Mouse (Mus musculus) heart, embryonic 13.5 days (tissue): Measurements from ENCODE around the gene Nfkbia. TPM values are rescaled to one million over a fixed set of nuclear protein-coding genes. Genes with fewer than 3 reads are reported as not detected.
A peak's percentile ranks its signal among the peaks of the same experiment; 100 is the strongest.

ENCODE experiments used
- ATAC-seq: fragments of 200-750 bp; cut with Nextera tagmentation; 2 replicates; pipeline ENCODE4 v1.8.0; 2017; ENCODE audit warnings: moderate TSS enrichment; ENCODE audit not compliant: insufficient number of reproducible peaks, low FRiP score, low TSS enrichment; ENCODE audit errors: extremely low read depth
- H3K27ac ChIP-seq: fragments of 300-500 bp; sonication (generic); replicated peaks from 2 replicates; pipeline ENCODE4 v1.5.1; 2015; ENCODE audit warnings: moderate library complexity, mild to moderate bottlenecking, inconsistent platforms
- H3K27me3 ChIP-seq: fragments of 300-500 bp; sonication (generic); replicated peaks from 2 replicates; pipeline ENCODE4 v1.6.1; 2015; ENCODE audit warnings: mild to moderate bottlenecking, inconsistent platforms
- H3K36me3 ChIP-seq: fragments of 300-500 bp; sonication (generic); 2 replicates; pipeline ENCODE4 v1.6.1; 2015; ENCODE audit warnings: mild to moderate bottlenecking, inconsistent platforms
- H3K4me1 ChIP-seq: fragments of 300-500 bp; sonication (generic); 2 replicates; pipeline ENCODE4 v1.6.1; 2015; ENCODE audit warnings: inconsistent platforms
- H3K4me2 ChIP-seq: fragments of 300-500 bp; sonication (generic); 2 replicates; pipeline ENCODE4 v1.6.1; 2015; ENCODE audit warnings: inconsistent platforms, mild to moderate bottlenecking, moderate library complexity
- H3K4me3 ChIP-seq: fragments of 300-500 bp; sonication (generic); 2 replicates; pipeline ENCODE4 v1.5.1; 2015; ENCODE audit warnings: moderate library complexity, mild to moderate bottlenecking, inconsistent platforms
- H3K9ac ChIP-seq: fragments of 300-500 bp; sonication (generic); 2 replicates; pipeline ENCODE4 v1.6.1; 2015; ENCODE audit warnings: inconsistent platforms, mild to moderate bottlenecking, moderate library complexity
- H3K9me3 ChIP-seq: fragments of 300-500 bp; sonication (generic); 2 replicates; pipeline ENCODE4 v1.6.1; 2016; ENCODE audit warnings: inconsistent platforms
- whole genome bisulfite sequencing: fragments of 180-500 bp; shearing (Covaris S2); methylation state at CpG from one replicate; pipeline ENCODE4 v1.1.7; 2015; ENCODE audit warnings: mixed read lengths; 5-methylcytosine and 5-hydroxymethylcytosine counted together
- polyA plus RNA-seq: library from polyadenylated mRNA; unstranded; fragments of >200 nt; fragmentation: Nextera tagmentation; extraction: Ambion mirVana; gene quantifications from 2 replicates; pipeline ENCODE4 v1.2.1, GENCODE M21; 2015

Nfkbia gene
- polyA plus RNA-seq = 47.0 and 56.0 TPM in 2 replicates

DNA sequence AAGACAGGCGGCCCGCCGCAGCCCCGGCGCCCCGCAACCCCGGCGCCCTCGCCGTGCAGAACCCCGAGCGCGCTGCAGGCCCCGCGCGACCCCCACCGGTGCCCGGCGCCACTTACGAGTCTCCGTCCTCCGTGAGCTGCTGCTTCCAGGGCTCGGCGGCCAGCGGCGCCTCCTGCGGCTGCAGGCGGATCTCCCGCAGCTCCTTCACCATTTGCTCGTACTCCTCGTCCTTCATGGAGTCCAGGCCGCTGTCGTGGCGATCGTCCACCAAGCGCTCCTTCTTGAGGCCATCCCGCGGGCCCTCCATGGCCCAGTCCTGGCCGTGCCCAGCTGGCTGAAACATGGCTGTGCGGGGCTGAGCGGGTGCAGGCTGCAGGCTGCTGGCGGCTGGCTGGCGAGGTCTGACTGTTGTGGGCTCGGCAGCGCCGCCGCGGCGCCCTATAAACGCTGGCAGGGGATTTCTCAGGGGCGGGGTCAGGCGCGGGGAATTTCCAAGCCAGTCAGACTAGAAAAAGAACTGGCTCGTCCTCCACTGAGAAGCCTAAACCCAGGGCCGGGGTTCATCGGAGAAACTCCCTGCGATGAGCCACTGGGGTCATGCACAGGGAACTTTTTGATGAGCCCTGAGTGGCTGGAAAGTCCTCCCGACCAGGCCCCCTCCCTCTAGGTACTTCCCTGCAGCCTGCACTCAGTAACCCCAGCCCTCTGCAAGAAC lies at the start of gene Nfkbia:
Gene Nfkbia, minus strand, starts transcription at position 464 of the 715 bp plus-strand sequence.
- peak within 1 kb of the TSS; percentile 92 for H3K4me2 ChIP-seq
- no peaks in the 10 kb centered on the region for H3K27me3 ChIP-seq
- peak within 1 kb of the TSS; percentile 100 for H3K27ac ChIP-seq
- H3K4me1 ChIP-seq = peaks cover 45% of the 10 kb centered on the region
- ATAC-seq = peak; percentile 75
- peak within 1 kb of the TSS; percentile 95 for H3K4me3 ChIP-seq
- H3K9me3 ChIP-seq = no peaks in the 10 kb centered on the region
- peaks cover 39% of the 10 kb centered on the region for H3K36me3 ChIP-seq
- under 1% methylated on average over 37 of the region's 58 CpGs for WGBS
- peak within 1 kb of the TSS; percentile 99 for H3K9ac ChIP-seq

- Histone ChIP-seq H3K36me3 (no peaks in the 10 kb centered on the region), H3K27me3 (peaks cover 26% of the 10 kb centered on the region), H3K27ac (no peak overlapping the region), H3K4me2 (no peak overlapping the region), H3K9me3 (no peaks in the 10 kb centered on the region), H3K9ac (no peak overlapping the region), H3K4me3 (no peak overlapping the region), H3K4me1 (no peaks in the 10 kb centered on the region)
- ATAC-seq = no peak
- 69% methylated on average over 8 of the region's 8 CpGs for WGBS
Observed at GRCm38 (mm10) chr12:55539157-55539556, 46.7 kb upstream of the Nfkbia start.

DNA sequence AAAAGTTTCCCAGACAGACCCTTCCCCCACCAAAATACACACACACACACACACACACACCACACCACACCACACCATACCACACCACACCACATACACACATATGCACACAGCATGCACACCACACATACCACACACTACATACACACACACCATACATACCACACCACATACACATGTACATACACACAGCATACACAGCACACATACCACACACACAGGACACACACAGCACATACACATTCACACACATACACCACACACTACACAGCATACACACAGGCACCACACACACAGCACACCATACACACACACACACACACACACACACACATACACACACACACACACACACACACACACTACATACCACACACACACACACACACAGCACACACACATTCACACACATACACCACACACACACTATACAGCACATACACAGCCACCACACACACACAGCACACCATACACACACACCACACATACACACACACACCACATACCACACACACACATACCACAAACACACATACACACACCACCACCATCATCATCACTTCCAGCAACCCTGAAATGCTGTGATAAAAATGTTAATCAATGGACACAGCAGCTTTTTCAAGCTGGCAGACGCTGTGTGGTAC lies 46.0 kb upstream of the Nfkbia start:
- no peaks in the 10 kb centered on the region for H3K9me3 ChIP-seq
- H3K4me3 ChIP-seq = no peak overlapping the region
- H3K4me1 ChIP-seq = no peaks in the 10 kb centered on the region
- peak; percentile 51; the same call in 1 of the 2 replicates for ATAC-seq
- no peak overlapping the region for H3K4me2 ChIP-seq
- no peak overlapping the region for H3K9ac ChIP-seq
- H3K27ac ChIP-seq = no peak overlapping the region
- 92% methylated on average over 1 of the region's 1 CpGs for WGBS
- H3K27me3 ChIP-seq = peaks cover 26% of the 10 kb centered on the region
- H3K36me3 ChIP-seq = no peaks in the 10 kb centered on the region

GRCm38 (mm10) chr12:55537742-55538141 lies 45.3 kb upstream of the Nfkbia start:
- no peaks in the 10 kb centered on the region for H3K4me1 ChIP-seq
- no peak for ATAC-seq
- no peak overlapping the region for H3K4me2 ChIP-seq
- H3K9ac ChIP-seq = no peak overlapping the region
- 64% methylated on average over 7 of the region's 7 CpGs for WGBS
- H3K36me3 ChIP-seq = no peaks in the 10 kb centered on the region
- no peaks in the 10 kb centered on the region for H3K9me3 ChIP-seq
- no peak overlapping the region for H3K27ac ChIP-seq
- H3K4me3 ChIP-seq = no peak overlapping the region
- peaks cover 26% of the 10 kb centered on the region for H3K27me3 ChIP-seq

GRCm38 (mm10) chr12:55536537-55537135 lies 44.2 kb upstream of the Nfkbia start:
- H3K9ac ChIP-seq = no peak overlapping the region
- no peak for ATAC-seq
- WGBS = 7% methylated on average over 14 of the region's 14 CpGs

GRCm38 (mm10) chr12:55526983-55527752 lies 34.7 kb upstream of the Nfkbia start:
- Histone ChIP-seq H3K9ac (no peak overlapping the region), H3K4me1 (no peaks in the 10 kb centered on the region), H3K4me3 (no peak overlapping the region), H3K4me2 (no peak overlapping the region), H3K27ac (no peak overlapping the region), H3K27me3 (no peaks in the 10 kb centered on the region), H3K9me3 (no peaks in the 10 kb centered on the region), H3K36me3 (no peaks in the 10 kb centered on the region)
- no peak for ATAC-seq
- 65% methylated on average over 15 of the region's 15 CpGs for WGBS

More at GRCm38 (mm10) chr12:55536537-55537135, 44.2 kb upstream of the Nfkbia start:
- peaks cover 26% of the 10 kb centered on the region for H3K27me3 ChIP-seq
- H3K4me1 ChIP-seq = no peaks in the 10 kb centered on the region
- no peaks in the 10 kb centered on the region for H3K9me3 ChIP-seq
- no peak overlapping the region for H3K4me2 ChIP-seq
- no peak overlapping the region for H3K4me3 ChIP-seq
- H3K27ac ChIP-seq = no peak overlapping the region
- H3K36me3 ChIP-seq = no peaks in the 10 kb centered on the region

GRCm38 (mm10) chr12:55518061-55518738 lies 25.8 kb upstream of the Nfkbia start:
- Histone ChIP-seq H3K4me2 (no peak overlapping the region), H3K9me3 (no peaks in the 10 kb centered on the region), H3K27ac (no peak overlapping the region), H3K36me3 (no peaks in the 10 kb centered on the region), H3K27me3 (0 out of 2 replicates have a peak, but pooled peaks cover 5% of the 10 kb centered on the region), H3K9ac (no peak overlapping the region), H3K4me3 (no peak overlapping the region), H3K4me1 (no peaks in the 10 kb centered on the region)
- no peak for ATAC-seq
- WGBS = 50% methylated on average over 15 of the region's 15 CpGs

DNA sequence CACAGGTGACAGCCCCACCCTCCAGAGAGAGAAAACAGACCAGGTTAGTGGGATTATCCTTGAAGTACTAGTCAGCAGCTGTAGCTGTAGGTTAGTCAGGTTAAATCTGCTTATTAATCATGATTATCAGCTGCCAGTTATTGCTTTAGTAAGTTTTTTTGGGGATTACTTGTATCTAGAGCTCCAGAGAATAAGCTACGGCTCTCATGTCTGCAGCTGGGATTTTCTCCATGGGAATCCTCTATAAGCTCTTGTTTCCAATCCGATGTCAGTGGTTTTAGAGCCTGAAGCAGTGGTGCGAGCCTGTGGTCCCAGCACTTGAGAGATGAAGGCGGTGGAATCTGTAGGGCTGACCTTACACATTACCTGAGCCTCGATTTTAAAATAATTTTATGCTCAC lies 16.4 kb upstream of the Nfkbia start:
- 81% methylated on average over 5 of the region's 5 CpGs for WGBS
- ATAC-seq = no peak
- Histone ChIP-seq H3K27me3 (0 out of 2 replicates have a peak, but pooled peaks cover 2% of the 10 kb centered on the region), H3K4me3 (no peak overlapping the region), H3K9me3 (no peaks in the 10 kb centered on the region), H3K36me3 (no peaks in the 10 kb centered on the region), H3K9ac (no peak overlapping the region), H3K4me1 (peaks cover 4% of the 10 kb centered on the region; the same call in 1 of the 2 replicates), H3K27ac (no peak overlapping the region), H3K4me2 (no peak overlapping the region)

- Histone ChIP-seq H3K9me3 (no peaks in the 10 kb centered on the region), H3K27ac (no peak overlapping the region), H3K4me1 (peaks cover 6% of the 10 kb centered on the region; the same call in 1 of the 2 replicates), H3K36me3 (no peaks in the 10 kb centered on the region), H3K4me2 (no peak overlapping the region), H3K27me3 (0 out of 2 replicates have a peak, but pooled peaks cover 2% of the 10 kb centered on the region), H3K9ac (no peak overlapping the region), H3K4me3 (no peak overlapping the region)
- ATAC-seq = no peak
- WGBS = 78% methylated on average over 17 of the region's 17 CpGs
Observed at GRCm38 (mm10) chr12:55507332-55507935, 15.0 kb upstream of the Nfkbia start.

DNA sequence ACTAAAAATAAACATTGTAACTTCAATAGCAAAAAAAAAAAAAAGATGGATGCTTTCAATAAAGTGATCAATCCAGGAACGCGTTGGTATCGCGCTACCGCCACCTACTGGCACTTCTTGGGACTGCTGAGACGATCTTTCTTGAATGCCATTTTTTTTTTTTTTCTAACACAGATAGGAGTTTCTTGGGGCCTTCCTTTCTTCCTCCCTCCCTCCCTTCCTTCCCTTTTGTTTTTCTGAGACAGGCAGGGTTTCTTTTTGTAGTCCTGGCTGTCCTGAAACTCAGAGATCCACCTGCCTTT lies 13.5 kb upstream of the Nfkbia start:
- no peak overlapping the region for H3K4me2 ChIP-seq
- H3K27ac ChIP-seq = no peak overlapping the region
- H3K4me3 ChIP-seq = no peak overlapping the region
- no peak overlapping the region for H3K9ac ChIP-seq
- no peaks in the 10 kb centered on the region for H3K36me3 ChIP-seq
- H3K9me3 ChIP-seq = no peaks in the 10 kb centered on the region
- H3K4me1 ChIP-seq = peaks cover 6% of the 10 kb centered on the region; the same call in 1 of the 2 replicates
- 0 out of 2 replicates have a peak, but pooled peaks cover 2% of the 10 kb centered on the region for H3K27me3 ChIP-seq
- WGBS = under 1% methylated on average over 6 of the region's 6 CpGs
- no peak for ATAC-seq
